Mouse (Mus musculus) intestine, embryonic 14.5 days (tissue): ENCODE measurements around the gene Cuedc2. TPM values are rescaled to one million over a fixed set of nuclear protein-coding genes. Genes with fewer than 3 reads are reported as not detected.

ENCODE experiments used
- ATAC-seq: fragments of 200-750 bp; cut with Nextera tagmentation; replicated peaks from 2 replicates; pipeline ENCODE4 v1.8.0; 2017; ENCODE audit warnings: low read depth, moderate number of reproducible peaks, moderate TSS enrichment, moderate library complexity; ENCODE audit not compliant: low FRiP score, low TSS enrichment
- DNase-seq: peaks from one replicate; pipeline ENCODE4 v3.0.0-alpha.2; 2018; ENCODE audit warnings: low spot score
- H3K27ac ChIP-seq: fragments of 300-500 bp; sonication (generic); 2 replicates; pipeline ENCODE4 v1.5.1; 2014; ENCODE audit warnings: low read depth, mild to moderate bottlenecking, control low read depth
- H3K27me3 ChIP-seq: fragments of 300-500 bp; sonication (generic); replicated peaks from 2 replicates; pipeline ENCODE4 v1.6.1; 2014; ENCODE audit warnings: low read length, control low read depth; ENCODE audit not compliant: control insufficient read depth, insufficient read depth
- H3K36me3 ChIP-seq: fragments of 300-500 bp; sonication (generic); 2 replicates; pipeline ENCODE4 v1.6.1; 2014; ENCODE audit warnings: low read length, control low read depth; ENCODE audit not compliant: control insufficient read depth, insufficient read depth
- H3K4me1 ChIP-seq: fragments of 300-500 bp; sonication (generic); replicated peaks from 2 replicates; pipeline ENCODE4 v1.6.1; 2014; ENCODE audit warnings: low read length, control low read depth, mixed read lengths; ENCODE audit not compliant: control insufficient read depth, insufficient read depth
- H3K4me2 ChIP-seq: fragments of 300-500 bp; sonication (generic); 2 replicates; pipeline ENCODE4 v1.6.1; 2014; ENCODE audit warnings: low read length
- H3K4me3 ChIP-seq: fragments of 300-500 bp; sonication (generic); 2 replicates; pipeline ENCODE4 v1.5.1; 2014; ENCODE audit warnings: low read depth, low read length, control low read depth, mixed read lengths
- H3K9ac ChIP-seq: fragments of 300-500 bp; sonication (generic); 2 replicates; pipeline ENCODE4 v1.6.1; 2014; ENCODE audit warnings: mild to moderate bottlenecking, low read length
- H3K9me3 ChIP-seq: fragments of 300-500 bp; sonication (generic); 2 replicates; pipeline ENCODE4 v1.6.1; 2016; ENCODE audit warnings: low read length, control low read depth; ENCODE audit not compliant: control insufficient read depth
- WGBS: fragments of 180-500 bp; shearing (Covaris S2); extraction: QIAGEN DNeasy Blood & Tissue Kit; methylation state at CpG from one replicate; pipeline ENCODE4 v1.1.7; 2014; 5-methylcytosine and 5-hydroxymethylcytosine counted together
- polyA plus RNA-seq: library from polyadenylated mRNA; unstranded; fragments of >200 nt; fragmentation: Nextera tagmentation; extraction: Ambion mirVana; gene quantifications from 2 replicates; pipeline ENCODE4 v1.2.1, GENCODE M21; 2014

Gene Cuedc2
- polyA plus RNA-seq, 1 experiment from 2014 or later = 154 TPM

GRCm38 (mm10) chr19:46320076-46320785, 18.3 kb downstream of the Cuedc2 start:
- Histone ChIP-seq H3K4me2 (no peak overlapping the region), H3K4me1 (peaks cover 45% of the 10 kb centered on the region), H3K36me3 (no peaks in the 10 kb centered on the region), H3K9ac (no peak overlapping the region), H3K27me3 (peaks cover 59% of the 10 kb centered on the region), H3K9me3 (no peaks in the 10 kb centered on the region), H3K27ac (no peak overlapping the region), H3K4me3 (no peak overlapping the region)
- WGBS = 77% methylated on average over 8 of the region's 8 CpGs
- DNase-seq = no peak
- ATAC-seq = no peak

DNA sequence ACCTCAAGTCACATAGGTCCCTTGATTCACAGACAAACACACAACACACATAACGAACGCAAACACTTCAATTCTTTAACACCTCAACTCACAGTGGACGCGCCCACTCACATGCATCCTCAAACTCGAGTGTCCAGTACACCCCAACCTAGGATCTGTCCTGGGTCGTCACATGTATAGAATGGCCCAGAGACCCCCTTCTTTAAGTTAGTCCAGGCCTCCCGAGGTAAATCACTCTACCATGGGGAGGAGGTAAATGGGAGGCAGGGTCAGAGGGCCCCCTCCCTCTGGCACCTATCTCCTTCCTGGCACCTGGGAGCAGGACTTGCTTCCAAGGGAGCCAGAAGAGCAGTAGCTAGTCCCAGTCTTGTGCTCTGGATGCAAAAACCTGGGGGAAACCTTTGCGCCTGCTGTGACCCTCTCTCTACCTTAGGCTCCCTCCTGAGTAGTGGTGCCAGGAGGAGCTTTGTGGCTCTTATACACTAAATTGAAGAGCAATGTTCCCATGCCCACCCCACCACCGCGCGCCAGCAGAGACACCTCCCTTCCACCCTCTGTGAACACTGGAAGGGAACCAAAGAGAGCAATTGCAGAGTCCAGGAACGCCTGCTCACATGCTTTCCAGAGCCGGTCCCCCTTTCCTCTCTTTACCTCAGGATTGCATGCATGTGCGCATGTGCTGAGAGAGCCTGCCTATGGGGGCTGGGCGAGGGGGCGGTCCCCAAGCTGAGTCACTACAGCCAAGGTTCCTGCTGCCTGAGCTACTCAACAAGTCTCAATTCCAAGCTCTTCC, 19.7 kb downstream of the Cuedc2 start:
- Histone ChIP-seq H3K9ac (peak overlapping the region; percentile 16; the same call in 1 of the 2 replicates), H3K4me3 (peak overlapping the region; percentile 66), H3K9me3 (no peaks in the 10 kb centered on the region), H3K36me3 (no peaks in the 10 kb centered on the region), H3K27ac (peak overlapping the region; percentile 90), H3K27me3 (peaks cover 52% of the 10 kb centered on the region), H3K4me1 (peaks cover 59% of the 10 kb centered on the region), H3K4me2 (peak overlapping the region; percentile 61)
- WGBS = 13% methylated on average over 16 of the region's 16 CpGs
- peak; percentile 77 for DNase-seq
- no peak for ATAC-seq

- H3K9ac ChIP-seq = peak overlapping the region; percentile 76
- peaks cover 2% of the 10 kb centered on the region; the same call in 1 of the 2 replicates for H3K36me3 ChIP-seq
- peaks cover 45% of the 10 kb centered on the region for H3K27me3 ChIP-seq
- peak overlapping the region; percentile 61 for H3K4me2 ChIP-seq
- ATAC-seq (peak; percentile 17; the same call in 1 of the 2 replicates), DNase-seq (no peak)
- WGBS = under 1% methylated on average over 35 of the region's 42 CpGs
- peaks cover 59% of the 10 kb centered on the region for H3K4me1 ChIP-seq
- peak overlapping the region; percentile 66 for H3K4me3 ChIP-seq
- H3K9me3 ChIP-seq = no peaks in the 10 kb centered on the region
- peak overlapping the region; percentile 90 for H3K27ac ChIP-seq
These were observed 20.5 kb downstream of the Cuedc2 start for GRCm38 (mm10) chr19:46318031-46318471.

- DNase-seq (no peak), ATAC-seq (peak; percentile 2; the same call in 1 of the 2 replicates)
- peak overlapping the region; percentile 90 for H3K27ac ChIP-seq
These were observed 21.0 kb downstream of the Cuedc2 start for GRCm38 (mm10) chr19:46317546-46317885.

GRCm38 (mm10) chr19:46316846-46317545, 21.5 kb downstream of the Cuedc2 start:
- peak overlapping the region; percentile 61 for H3K4me2 ChIP-seq
- peak overlapping the region; percentile 76 for H3K9ac ChIP-seq
- peaks cover 58% of the 10 kb centered on the region for H3K4me1 ChIP-seq
- peaks cover 45% of the 10 kb centered on the region for H3K27me3 ChIP-seq
- WGBS = 15% methylated on average over 15 of the region's 15 CpGs
- no peak for DNase-seq
- H3K9me3 ChIP-seq = no peaks in the 10 kb centered on the region
- ATAC-seq = no peak
- peaks cover 7% of the 10 kb centered on the region; the same call in 1 of the 2 replicates for H3K36me3 ChIP-seq
- H3K27ac ChIP-seq = peak overlapping the region; percentile 90
- H3K4me3 ChIP-seq = peak overlapping the region; percentile 66

More at GRCm38 (mm10) chr19:46317546-46317885, 21.0 kb downstream of the Cuedc2 start:
- Histone ChIP-seq H3K4me3 (peak overlapping the region; percentile 66), H3K27me3 (peaks cover 45% of the 10 kb centered on the region), H3K4me1 (peaks cover 59% of the 10 kb centered on the region), H3K4me2 (peak overlapping the region; percentile 61), H3K36me3 (peaks cover 3% of the 10 kb centered on the region; the same call in 1 of the 2 replicates), H3K9ac (peak overlapping the region; percentile 76), H3K9me3 (no peaks in the 10 kb centered on the region)
- 2% methylated on average over 47 of the region's 48 CpGs for WGBS

GRCm38 (mm10) chr19:46315752-46316610, 22.5 kb downstream of the Cuedc2 start:
- H3K4me2 ChIP-seq = peak overlapping the region; percentile 61
- H3K9me3 ChIP-seq = no peaks in the 10 kb centered on the region
- peaks cover 16% of the 10 kb centered on the region for H3K36me3 ChIP-seq
- peak; percentile 67 for ATAC-seq
- 19% methylated on average over 12 of the region's 12 CpGs for WGBS
- H3K27me3 ChIP-seq = peaks cover 45% of the 10 kb centered on the region
- H3K4me3 ChIP-seq = peak overlapping the region; percentile 66
- H3K4me1 ChIP-seq = peaks cover 48% of the 10 kb centered on the region
- H3K9ac ChIP-seq = peak overlapping the region; percentile 76
- H3K27ac ChIP-seq = peak overlapping the region; percentile 90
- DNase-seq = no peak

DNA sequence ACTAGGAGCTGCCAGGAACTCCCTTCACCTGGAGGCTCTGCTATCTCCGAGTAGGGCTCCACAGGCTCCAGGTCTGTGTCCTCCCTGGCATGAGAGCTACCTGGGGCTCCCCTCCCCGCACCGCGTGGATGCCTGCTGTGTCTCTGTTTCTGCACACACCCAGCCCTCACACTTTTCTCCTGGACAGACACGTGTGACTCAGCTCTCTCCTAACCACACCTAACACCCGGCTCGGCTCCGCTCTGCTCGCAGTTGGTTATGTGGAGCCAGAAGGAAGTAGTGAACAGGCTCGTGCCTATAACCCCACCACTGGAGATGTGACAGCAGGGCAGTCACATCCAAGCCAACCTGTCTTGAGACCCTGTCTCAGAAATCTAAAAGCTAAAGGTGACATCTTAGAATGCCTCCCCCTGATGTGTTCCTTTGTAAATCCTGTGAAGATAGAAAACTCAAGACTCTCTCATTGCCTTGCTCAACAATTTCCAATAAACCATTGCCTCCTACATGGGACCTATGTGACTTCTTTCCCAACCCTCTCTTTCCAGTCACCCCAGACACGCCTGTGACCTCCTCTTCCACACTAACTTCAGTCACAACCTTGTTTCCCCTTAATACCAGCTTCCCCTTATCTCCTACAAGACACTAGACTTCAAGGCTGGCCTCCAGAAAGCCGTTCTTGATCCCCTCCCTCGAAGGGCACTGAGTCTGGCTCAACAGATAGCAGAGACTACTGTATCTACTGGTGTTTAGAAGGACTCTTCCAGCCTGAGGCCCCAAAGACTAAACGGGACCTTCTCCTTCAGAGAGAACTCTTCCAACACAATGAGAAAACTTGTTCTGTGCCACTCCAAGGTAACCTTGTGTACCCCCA, 23.4 kb downstream of the Cuedc2 start:
- H3K4me2 ChIP-seq = peak overlapping the region; percentile 61
- peaks cover 38% of the 10 kb centered on the region for H3K27me3 ChIP-seq
- H3K36me3 ChIP-seq = peaks cover 24% of the 10 kb centered on the region
- H3K27ac ChIP-seq = peak overlapping the region; percentile 90
- WGBS = 15% methylated on average over 14 of the region's 14 CpGs
- peak overlapping the region; percentile 13; the same call in 1 of the 2 replicates for H3K4me3 ChIP-seq
- no peaks in the 10 kb centered on the region for H3K9me3 ChIP-seq
- H3K4me1 ChIP-seq = peaks cover 48% of the 10 kb centered on the region
- ATAC-seq = no peak
- peak overlapping the region; percentile 29 for H3K9ac ChIP-seq
- DNase-seq = peak; percentile 69
